Mouse (Mus musculus) CH12.LX (cell line): ENCODE results near the gene Txk.

Experiments used
- KAT2A ChIP-seq: IDR thresholded peaks from 2 replicates; pipeline ENCODE4 v1.6.1; 2012; ENCODE audit warnings: low read length, improper control_type of control experiment, inconsistent platforms; ENCODE audit not compliant: insufficient replicate concordance
- MAFK ChIP-seq: IDR thresholded peaks from 2 replicates; pipeline ENCODE4 v1.6.1; 2011; ENCODE audit warnings: low read length, improper control_type of control experiment; ENCODE audit not compliant: insufficient replicate concordance
- MAX ChIP-seq: IDR thresholded peaks from 2 replicates; pipeline ENCODE4 v1.6.1; 2011; ENCODE audit warnings: low read length, improper control_type of control experiment

DNA sequence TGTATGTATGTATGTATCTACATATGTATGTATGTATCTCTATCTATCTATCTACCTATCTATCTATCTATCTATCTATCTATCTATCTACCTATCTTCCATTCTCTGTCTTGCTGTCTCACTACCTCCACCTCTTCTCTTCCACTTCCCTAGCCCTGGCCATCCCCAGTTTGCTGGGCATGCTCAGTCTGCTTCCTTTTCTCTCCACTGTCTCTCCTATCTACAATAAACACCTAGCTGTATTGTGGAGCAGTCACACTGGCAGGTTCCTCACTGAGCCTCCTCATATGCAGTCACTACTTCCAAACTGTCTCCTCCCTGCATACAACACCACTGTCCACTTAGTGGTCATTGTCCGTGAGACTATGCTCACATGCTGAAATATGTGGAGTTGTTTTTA, 19.7 kb downstream of the Txk start:
- TF ChIP-seq KAT2A = no peak
- no peak for TF ChIP-seq MAX
- TF ChIP-seq MAFK = no peak
